Mouse (Mus musculus) G1E (cell line): ENCODE measurements around the gene St6galnac3. TPM values are rescaled to one million over a fixed set of nuclear protein-coding genes. Genes with fewer than 3 reads are reported as not detected.

Experiments used
- ATAC-seq: 2 replicates; pipeline ENCODE4 v1.8.0; 2016; ENCODE audit warnings: mild to moderate bottlenecking; ENCODE audit not compliant: insufficient number of reproducible peaks, poor library complexity, low FRiP score, severe bottlenecking; ENCODE audit errors: extremely low read depth
- DNase-seq: peaks from one replicate; pipeline ENCODE4 v3.0.0; 2012; ENCODE audit warnings: low spot score
- H3K27me3 ChIP-seq: 2 replicates; pipeline ENCODE4 v1.6.1; 2012; ENCODE audit warnings: mild to moderate bottlenecking, low read length, inconsistent platforms; ENCODE audit not compliant: insufficient read depth
- H3K36me3 ChIP-seq: replicated peaks from 2 replicates; pipeline ENCODE3; 2012; ENCODE audit warnings: mild to moderate bottlenecking, inconsistent platforms
- H3K4me1 ChIP-seq: 2 replicates; pipeline ENCODE4 v1.6.1; 2012; ENCODE audit warnings: low read depth, low read length, inconsistent platforms, mixed read lengths; ENCODE audit not compliant: insufficient read depth
- H3K4me3 ChIP-seq: 2 replicates; pipeline ENCODE4 v1.5.1; 2012; ENCODE audit warnings: low read depth, mild to moderate bottlenecking, inconsistent platforms, low read length, moderate library complexity, mixed read lengths
- H3K9me3 ChIP-seq: replicated peaks from 2 replicates; pipeline ENCODE4 v1.6.1; 2012; ENCODE audit warnings: inconsistent platforms
- CTCF ChIP-seq: IDR thresholded peaks from 2 replicates; pipeline ENCODE4 v1.5.1; 2012; ENCODE audit warnings: low read depth, low read length, inconsistent platforms, mixed read lengths
- GATA1 ChIP-seq: IDR thresholded peaks from 2 replicates; pipeline ENCODE4 v1.6.1; 2012; ENCODE audit warnings: borderline replicate concordance, low read length, inconsistent platforms, mixed read lengths
- GATA2 ChIP-seq: IDR thresholded peaks from 2 replicates; pipeline ENCODE4 v1.6.1; 2012; ENCODE audit warnings: low read depth, low read length, inconsistent platforms, borderline replicate concordance
- POLR2AphosphoS5 ChIP-seq: IDR thresholded peaks from 2 replicates; pipeline ENCODE4 v1.6.1; 2012; ENCODE audit warnings: low read depth, low read length, inconsistent platforms; ENCODE audit not compliant: insufficient replicate concordance
- TAL1 ChIP-seq: conservative IDR thresholded peaks from 2 replicates; pipeline ENCODE4 v1.6.1; 2012; ENCODE audit warnings: low read depth, low read length, inconsistent platforms, mixed read lengths
- polyA plus RNA-seq: library from polyadenylated mRNA; stranded (reverse); fragments of >175 nt; gene quantifications from 2 replicates; pipeline ENCODE4 v1.2.3, GENCODE M21; 2012
- total RNA-seq, 2 experiments: library from RNA; stranded (forward) in 1 of 2; stranded (reverse) in 1 of 2; fragments of 200-1000 nt in 1 of 2; fragments of >200 nt in 1 of 2; fragmentation: Nextera tagmentation in 1 of 2; gene quantifications; 2 replicates each; pipeline ENCODE4 v1.2.3; 2014 to 2017

St6galnac3 gene
- total and polyA plus RNA-seq, 3 experiments: 1.3 to 62.8 (median 45.7) TPM

- Histone ChIP-seq H3K36me3 (peaks cover 72% of the 10 kb centered on the region), H3K27me3 (no peaks in the 10 kb centered on the region), H3K4me3 (no peak overlapping the region), H3K9me3 (no peaks in the 10 kb centered on the region), H3K4me1 (peaks cover 45% of the 10 kb centered on the region)
- TF ChIP-seq GATA2 (no peak), TAL1 (no peak), CTCF (no peak), GATA1 (no peak), POLR2AphosphoS5 (no peak)
- DNase-seq (no peak), ATAC-seq (no peak)
Measured at GRCm38 (mm10) chr3:153701752-153702740, 22.9 kb downstream of the St6galnac3 start.

- no peaks in the 10 kb centered on the region for H3K9me3 ChIP-seq
- H3K36me3 ChIP-seq: peaks cover 71% of the 10 kb centered on the region
- H3K27me3 ChIP-seq: no peaks in the 10 kb centered on the region
- DNase-seq (no peak), ATAC-seq (no peak)
- H3K4me3 ChIP-seq: no peak overlapping the region
- TF ChIP-seq CTCF: no peak
- no peak for TF ChIP-seq GATA1
- no peak for TF ChIP-seq TAL1
- TF ChIP-seq GATA2: no peak
- no peak for TF ChIP-seq POLR2AphosphoS5
- peaks cover 46% of the 10 kb centered on the region for H3K4me1 ChIP-seq
Measured at GRCm38 (mm10) chr3:153701172-153701571, 23.8 kb downstream of the St6galnac3 start.

DNA sequence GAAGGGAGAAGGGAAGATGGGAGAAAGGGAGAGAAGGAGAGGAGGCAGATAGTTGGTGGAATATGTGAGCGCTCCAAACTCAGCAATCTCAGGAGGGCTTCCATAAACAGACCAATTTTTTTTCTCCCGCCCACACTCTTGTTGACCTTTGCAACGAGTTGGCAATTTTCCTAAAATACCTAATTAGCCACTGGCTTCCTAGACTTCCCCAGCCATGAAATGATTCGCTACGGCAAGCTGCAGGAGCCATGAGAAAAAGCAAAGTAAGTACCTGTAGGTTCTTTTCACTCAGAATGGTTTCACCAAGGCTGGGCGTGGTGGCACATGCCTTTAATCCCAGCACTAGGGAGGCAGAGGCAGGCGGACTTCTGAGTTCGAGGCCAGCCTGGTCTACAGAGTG, 25.9 kb downstream of the St6galnac3 start:
- ATAC-seq (no peak), DNase-seq (no peak)
- no peak overlapping the region for H3K4me3 ChIP-seq
- H3K4me1 ChIP-seq: peaks cover 55% of the 10 kb centered on the region
- H3K27me3 ChIP-seq: no peaks in the 10 kb centered on the region
- peaks cover 75% of the 10 kb centered on the region for H3K36me3 ChIP-seq
- no peak for TF ChIP-seq TAL1
- no peaks in the 10 kb centered on the region for H3K9me3 ChIP-seq

- ATAC-seq (no peak), DNase-seq (no peak)
- H3K27me3 ChIP-seq: no peaks in the 10 kb centered on the region
- H3K36me3 ChIP-seq: peaks cover 59% of the 10 kb centered on the region
- TF ChIP-seq TAL1 (no peak), CTCF (no peak), GATA1 (no peak), POLR2AphosphoS5 (no peak), GATA2 (no peak)
- no peaks in the 10 kb centered on the region for H3K9me3 ChIP-seq
- H3K4me1 ChIP-seq: peaks cover 61% of the 10 kb centered on the region
- H3K4me3 ChIP-seq: no peak overlapping the region
Measured at GRCm38 (mm10) chr3:153692978-153693377, 32.0 kb downstream of the St6galnac3 start.

- peaks cover 58% of the 10 kb centered on the region for H3K36me3 ChIP-seq
- H3K9me3 ChIP-seq: no peaks in the 10 kb centered on the region
- ATAC-seq: no peak
- no peak for TF ChIP-seq POLR2AphosphoS5
- TF ChIP-seq GATA1: no peak
- TF ChIP-seq CTCF: no peak
- no peak for TF ChIP-seq GATA2
- TF ChIP-seq TAL1: no peak
- no peak for DNase-seq
- no peak overlapping the region; the same call in 1 of the 2 replicates for H3K4me3 ChIP-seq
- H3K27me3 ChIP-seq: no peaks in the 10 kb centered on the region
- peaks cover 62% of the 10 kb centered on the region for H3K4me1 ChIP-seq
Measured at GRCm38 (mm10) chr3:153692206-153692813, 32.7 kb downstream of the St6galnac3 start.

DNA sequence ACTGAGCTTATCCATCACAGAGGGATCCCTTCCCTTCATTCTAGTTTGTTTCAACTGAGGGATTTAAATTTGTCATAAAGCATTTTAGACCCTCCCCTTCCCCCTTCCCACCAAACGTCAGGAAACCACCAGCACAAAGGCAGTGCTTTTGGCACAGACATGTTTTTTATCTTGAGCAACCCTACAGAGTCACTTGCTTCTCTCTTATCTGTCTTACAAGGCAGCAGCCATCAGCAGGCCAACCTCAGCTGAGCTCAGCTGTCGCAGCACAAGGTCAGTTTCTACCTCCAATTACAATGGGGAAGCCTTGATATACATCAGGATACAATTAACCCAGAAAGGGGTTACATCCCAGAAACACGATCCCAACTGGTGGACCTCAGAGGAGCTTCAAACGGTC, 33.4 kb downstream of the St6galnac3 start:
- H3K4me1 ChIP-seq: peaks cover 59% of the 10 kb centered on the region
- no peak overlapping the region for H3K4me3 ChIP-seq
- no peaks in the 10 kb centered on the region for H3K27me3 ChIP-seq
- ATAC-seq (peak; percentile 93), DNase-seq (peak; percentile 44)
- no peaks in the 10 kb centered on the region for H3K9me3 ChIP-seq
- peaks cover 55% of the 10 kb centered on the region for H3K36me3 ChIP-seq
- no peak for TF ChIP-seq GATA2
- no peak for TF ChIP-seq GATA1
- no peak for TF ChIP-seq CTCF
- no peak for TF ChIP-seq POLR2AphosphoS5
- TF ChIP-seq TAL1: peak; percentile 63
